In genomic region chr10:3281047-3281446, GRCm38 (mm10) we compare ENCODE assay signal across 16 mouse cellular contexts. TPM values are rescaled to one million over a fixed set of nuclear protein-coding genes. Genes with fewer than 3 reads are reported as not detected.
DNase-seq lines count a peak whose midpoint lies in the region; ATAC-seq and TF ChIP-seq lines count a peak whose summit lies in the region.
"Had no signal": no experiment of that assay in that cellular context is flagged by ENCODE, and none has a peak within 500 bp of the region (broad histone marks: within the 10 kb centered on the region; RNA-seq: fewer than 3 reads in every experiment).

No protein-coding gene starts in this region.

- H3K4me2 ChIP-seq in kidney, postnatal 0 days (ENCODE audit: low read length) = no peak overlapping the region

- WGBS in kidney, postnatal 0 days = 83% methylated on average over 2 of the region's 2 CpGs

- peak; percentile 42 for DNase-seq in adrenal gland, adult 2 months
- no peak for DNase-seq in adrenal gland, adult 18-20 months (ENCODE audit: low spot score in 2 of 2)
- no peak for DNase-seq in kidney, postnatal 0 days (ENCODE audit: low spot score)
- DNase-seq in kidney, adult 18-20 months = no peak
- DNase-seq in adipocyte (ENCODE audit: low spot score) = peak; percentile 80
- peak; percentile 3 for DNase-seq in lung, postnatal 14 days
- no peak for DNase-seq in layer of hippocampus, adult 18-20 months (ENCODE audit: low spot score in 2 of 2)
- no peak for DNase-seq in thymus, postnatal 36 days
- DNase-seq: gastrocnemius, postnatal 14 days had no signal

- H3K27me3 ChIP-seq in kidney, postnatal 0 days (ENCODE audit: insufficient read depth, low read length) = no peaks in the 10 kb centered on the region

- H3K27ac ChIP-seq in kidney, postnatal 0 days = no peak overlapping the region
- H3K27ac ChIP-seq: forebrain, embryonic 10.5 days; hindbrain, embryonic 10.5 days had no signal

- H3K9me3 ChIP-seq in kidney, postnatal 0 days (replicated peaks; ENCODE audit: low read length) = no peaks in the 10 kb centered on the region
- H3K9me3 ChIP-seq: forebrain, embryonic 10.5 days had no signal

- ATAC-seq in kidney, postnatal 0 days (replicated peaks; ENCODE audit: low FRiP score, low read depth) = peak; percentile 46; the same call in 1 of the 2 replicates
- ATAC-seq: midbrain, embryonic 16.5 days had no signal

- H3K4me3 ChIP-seq in kidney, postnatal 0 days (replicated peaks; ENCODE audit: low read depth, low read length) = no peak overlapping the region
- H3K4me3 ChIP-seq: forebrain, embryonic 10.5 days; hindbrain, embryonic 10.5 days had no signal

- H3K4me1 ChIP-seq in kidney, postnatal 0 days (replicated peaks; ENCODE audit: insufficient read depth, low read length) = no peaks in the 10 kb centered on the region
- H3K4me1 ChIP-seq: forebrain, embryonic 10.5 days; hindbrain, embryonic 10.5 days had no signal

- no peak for TF ChIP-seq CTCF in kidney, postnatal 0 days (IDR thresholded peaks at IDR 0.05; ENCODE audit: low read depth)

- H3K36me3 ChIP-seq in kidney, postnatal 0 days (ENCODE audit: insufficient read depth, low read length) = no peaks in the 10 kb centered on the region
- H3K36me3 ChIP-seq: forebrain, embryonic 10.5 days; hindbrain, embryonic 10.5 days had no signal

- no peak overlapping the region for H3K9ac ChIP-seq in kidney, postnatal 0 days (ENCODE audit: low read depth, low read length)

RNA-seq across cellular contexts. Expression of gene H60c, which starts 13.5 kb away (rescaled TPM):
- not detected for total RNA-seq in adrenal gland, adult 2 months (2021)
- polyA plus RNA-seq in adrenal gland, adult 2 months (2012; rRNA removed) = 0.07 TPM in 1 of 2 replicates, not detected in the other
- not detected for total RNA-seq in adrenal gland, adult 18-20 months (2021)
- polyA plus RNA-seq in kidney, postnatal 0 days (2015; fragmentation: Nextera tagmentation; extraction: Ambion mirVana) = 0.07 TPM in 1 of 2 replicates, not detected in the other
- total RNA-seq in layer of hippocampus, adult 18-20 months (2021) = not detected
- total RNA-seq: gastrocnemius, postnatal 14 days; left cerebral cortex, postnatal 14 days had no signal
- polyA plus RNA-seq: forebrain, embryonic 10.5 days; hindbrain, embryonic 10.5 days; large intestine, adult 2 months; liver, embryonic 16.5 days; midbrain, embryonic 16.5 days; testis, adult 2 months had no signal

Comparison
In these comparisons a context has a peak if more than half of its experiments do, and no peak if none do; other contexts are left out.
1. DNase-seq: peak in adrenal gland, adult 2 months (single experiment), adipocyte (single experiment) and lung, postnatal 14 days (single experiment); none in adrenal gland, adult 18-20 months (0 of 2), kidney, postnatal 0 days (single experiment), kidney, adult 18-20 months (single experiment), layer of hippocampus, adult 18-20 months (0 of 2) and thymus, postnatal 36 days (0 of 2).